Mouse (Mus musculus) v-Abl transformed pro-B cells (cell line): Measurements from ENCODE around the gene Arhgap45.

ENCODE experiments used
- in situ Hi-C, 2 experiments: fragments of 400-800 bp; cut with MboI; formaldehyde crosslinking; loops; one replicate each; pipeline ENCODE4 v1.15.1; 2025; ENCODE audit not compliant: unreplicated experiment in 2 of 2

The Arhgap45 gene

DNA sequence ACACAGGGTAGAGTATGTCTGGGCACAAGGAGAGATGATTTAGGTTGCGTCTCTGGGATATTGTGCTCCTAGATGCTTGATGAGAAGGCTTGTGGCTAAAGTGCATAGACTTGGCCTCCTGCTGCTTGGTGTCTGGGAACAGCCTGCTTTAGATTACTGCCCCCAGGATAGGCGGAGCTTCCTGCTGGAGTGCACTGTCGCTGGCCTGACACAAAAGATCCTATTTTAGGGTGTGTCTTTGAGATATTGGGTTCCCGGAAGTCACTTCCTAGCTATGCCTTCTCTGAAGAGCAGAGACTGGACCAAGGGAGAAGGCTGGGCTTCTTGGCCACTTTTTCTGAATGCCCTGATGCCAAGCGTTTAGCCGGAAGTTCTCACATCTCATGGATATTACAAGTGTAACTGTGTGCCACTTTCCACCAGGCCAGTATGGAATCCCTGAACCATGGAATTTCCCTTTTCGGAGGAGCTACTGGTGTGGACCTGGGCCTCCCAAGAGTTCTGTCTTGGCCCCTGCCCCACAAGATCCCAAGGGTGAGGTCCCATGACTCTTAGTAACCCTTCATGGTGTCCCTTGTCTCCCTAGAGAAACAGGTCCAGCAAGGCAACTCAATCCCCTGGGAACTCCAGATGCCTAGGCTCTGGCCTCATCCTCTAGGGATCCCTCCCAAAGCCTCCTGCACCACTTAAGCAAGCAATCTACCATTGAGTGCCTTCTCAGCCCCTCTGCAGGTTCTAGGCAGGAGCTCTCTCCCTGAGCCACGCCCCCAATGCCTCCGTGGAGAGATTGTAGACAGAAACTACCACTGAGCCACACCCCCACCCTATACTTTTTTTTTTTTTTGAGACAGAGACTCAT lies 12.8 kb upstream of the Arhgap45 start:
- in situ Hi-C loops = no loop called here

GRCm38 (mm10) chr10:80004233-80004705 lies 12.2 kb upstream of the Arhgap45 start:
- in situ Hi-C loops = no loop called here

DNA sequence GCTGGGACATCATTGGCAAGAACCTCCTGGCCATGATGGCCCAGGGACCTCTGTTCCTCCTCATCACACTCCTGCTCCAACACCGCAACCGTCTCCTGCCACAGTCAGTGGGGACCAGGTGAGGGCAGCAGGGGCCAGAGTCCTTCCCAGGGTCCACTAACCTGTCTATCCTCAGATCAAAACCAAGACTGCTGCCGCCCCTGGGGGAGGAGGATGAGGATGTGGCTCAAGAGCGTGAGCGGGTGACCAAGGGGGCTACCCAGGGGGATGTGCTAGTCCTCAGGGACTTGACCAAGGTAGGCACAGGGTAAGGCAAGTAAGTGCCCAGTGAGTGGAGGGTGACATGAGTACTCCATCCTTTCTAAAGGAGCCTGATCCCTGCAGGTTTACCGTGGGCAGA lies 4.7 kb upstream of the Arhgap45 start:
- in situ Hi-C loops = no loop called here

DNA sequence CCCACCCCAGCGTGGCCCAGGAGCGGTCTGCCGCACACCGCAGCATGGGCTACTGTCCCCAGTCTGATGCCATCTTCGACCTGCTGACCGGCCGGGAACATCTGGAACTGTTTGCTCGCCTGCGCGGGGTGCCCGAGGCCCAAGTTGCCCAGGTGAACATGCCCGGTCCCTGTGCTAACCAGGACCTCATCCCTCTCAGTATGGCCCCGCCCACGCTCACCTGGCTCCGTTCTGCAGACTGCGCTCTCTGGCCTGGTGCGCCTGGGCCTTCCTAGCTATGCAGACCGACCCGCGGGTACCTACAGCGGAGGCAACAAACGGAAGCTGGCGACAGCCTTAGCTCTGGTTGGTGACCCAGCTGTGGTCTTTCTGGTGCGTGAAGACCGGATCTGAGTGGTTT lies 2.8 kb upstream of the Arhgap45 start:
- in situ Hi-C loops = no loop called here

DNA sequence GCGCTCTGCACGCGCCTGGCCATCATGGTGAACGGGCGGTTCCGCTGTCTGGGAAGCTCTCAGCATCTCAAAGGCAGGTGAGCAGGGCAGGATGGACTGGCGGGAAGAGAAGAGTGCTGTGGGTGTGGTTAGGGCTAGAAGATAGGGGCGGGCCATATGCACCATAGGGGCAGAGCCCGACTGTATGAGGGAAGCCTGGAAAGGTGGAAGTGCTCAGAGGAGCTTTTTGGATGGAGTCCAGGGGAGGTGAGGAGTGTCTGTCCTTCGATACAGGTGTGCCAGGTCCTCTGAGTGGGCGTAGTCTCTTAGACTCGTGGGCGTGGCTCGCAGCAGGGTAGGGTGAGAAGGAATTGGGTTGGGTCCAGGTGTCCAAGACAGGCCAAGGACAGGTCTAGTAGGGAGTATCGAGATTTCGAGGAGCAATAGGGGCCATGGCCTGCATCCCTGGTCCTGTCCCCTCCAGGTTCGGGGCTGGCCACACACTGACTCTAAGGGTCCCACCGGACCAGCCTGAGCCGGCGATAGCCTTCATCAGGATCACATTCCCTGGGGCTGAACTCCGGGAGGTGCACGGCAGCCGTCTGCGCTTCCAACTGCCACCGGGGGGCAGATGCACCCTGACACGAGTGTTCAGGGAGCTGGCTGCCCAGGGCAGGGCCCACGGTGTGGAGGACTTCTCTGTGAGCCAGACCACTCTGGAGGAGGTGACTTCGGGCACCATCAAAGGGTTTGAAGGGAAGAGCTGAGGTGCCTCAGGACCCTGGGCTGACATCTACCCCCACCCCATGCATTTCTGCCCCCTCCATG lies 1.8 kb upstream of the Arhgap45 start:
- in situ Hi-C loops = no loop called here

GRCm38 (mm10) chr10:80015583-80015982 lies 870 bp upstream of the Arhgap45 start:
- in situ Hi-C loops = no loop called here

- in situ Hi-C loops = no loop called here
These were observed 478 bp downstream of the Arhgap45 start for GRCm38 (mm10) chr10:80016931-80017330.

DNA sequence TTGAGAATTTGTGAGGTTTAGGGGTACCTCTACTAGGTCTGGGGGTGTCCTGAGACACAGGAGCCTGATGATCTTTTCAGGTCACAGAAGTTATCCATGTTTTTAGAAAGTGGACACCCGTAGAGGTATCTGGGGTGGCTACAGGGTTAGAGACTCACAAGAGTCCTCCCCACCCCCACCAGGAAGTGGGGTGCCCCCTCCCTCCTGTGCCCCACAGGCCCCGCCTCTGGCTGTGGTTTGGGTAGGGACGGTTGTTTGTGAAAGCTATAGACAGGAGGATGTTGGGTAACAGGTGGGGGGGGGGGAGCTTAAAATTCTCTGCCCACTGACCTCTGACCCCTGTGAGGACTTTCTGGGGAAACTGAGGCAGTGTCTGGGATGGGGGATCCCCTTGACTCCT lies 908 bp downstream of the Arhgap45 start:
- in situ Hi-C loops = no loop called here

DNA sequence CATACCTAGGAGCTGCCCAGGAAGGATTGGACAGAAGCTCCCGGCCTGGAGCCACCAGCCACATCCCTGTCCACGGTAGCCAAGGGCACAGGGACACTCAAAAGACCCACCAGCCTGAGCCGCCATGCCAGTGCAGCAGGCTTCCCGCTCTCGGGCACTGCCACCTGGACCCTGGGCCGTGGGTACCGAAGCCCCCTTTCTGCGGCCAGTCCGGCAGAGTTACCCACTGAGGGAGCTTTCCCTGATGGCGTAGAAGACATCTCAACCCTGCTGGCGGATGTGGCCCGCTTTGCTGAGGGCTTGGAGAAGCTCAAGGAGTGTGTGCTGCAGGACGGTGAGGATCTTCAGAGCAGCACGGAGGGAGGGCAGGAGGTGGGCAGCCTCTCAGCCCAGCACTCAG lies 1.3 kb downstream of the Arhgap45 start:
- in situ Hi-C loops = no loop called here

- in situ Hi-C loops = no loop called here
These were observed 2.4 kb downstream of the Arhgap45 start for GRCm38 (mm10) chr10:80018739-80019297.

DNA sequence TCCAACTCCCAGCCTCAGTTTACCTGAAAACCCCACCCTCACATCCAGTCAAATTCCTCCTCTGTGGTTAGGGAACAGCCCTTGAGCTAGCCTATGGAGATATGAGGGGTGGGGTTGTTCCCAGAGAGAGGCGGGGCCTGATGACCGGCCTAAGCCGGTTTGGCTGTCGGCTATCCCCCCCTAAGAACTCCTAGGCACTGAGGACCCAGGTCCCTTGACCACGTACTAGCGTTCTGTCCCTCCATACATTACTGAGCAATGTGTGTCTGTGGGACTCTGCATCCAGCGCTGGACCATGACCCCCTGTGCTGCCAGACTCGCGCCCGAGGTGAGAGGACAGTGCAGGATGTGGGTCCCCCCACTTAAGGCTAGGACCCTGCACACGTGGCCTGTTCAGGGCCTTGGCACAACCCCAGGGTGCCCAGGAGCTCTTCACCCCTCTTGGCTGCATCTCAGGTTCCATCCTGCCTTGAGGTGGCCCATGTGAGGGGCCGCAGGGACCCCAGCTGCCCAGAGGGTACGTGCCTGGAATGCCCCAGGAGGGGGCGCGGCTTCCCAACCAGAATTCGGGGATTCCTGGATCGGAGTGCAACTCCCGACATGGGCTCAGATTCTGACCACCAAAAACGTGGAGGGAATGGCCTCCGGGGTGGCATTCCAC lies 3.1 kb downstream of the Arhgap45 start:
- in situ Hi-C loops = no loop called here

GRCm38 (mm10) chr10:80020191-80020590 lies 3.7 kb downstream of the Arhgap45 start:
- in situ Hi-C loops = no loop called here

- in situ Hi-C loops = no loop called here
These were observed 4.3 kb downstream of the Arhgap45 start for GRCm38 (mm10) chr10:80020603-80021319.

GRCm38 (mm10) chr10:80021320-80021641 lies 4.8 kb downstream of the Arhgap45 start:
- in situ Hi-C loops = no loop called here

DNA sequence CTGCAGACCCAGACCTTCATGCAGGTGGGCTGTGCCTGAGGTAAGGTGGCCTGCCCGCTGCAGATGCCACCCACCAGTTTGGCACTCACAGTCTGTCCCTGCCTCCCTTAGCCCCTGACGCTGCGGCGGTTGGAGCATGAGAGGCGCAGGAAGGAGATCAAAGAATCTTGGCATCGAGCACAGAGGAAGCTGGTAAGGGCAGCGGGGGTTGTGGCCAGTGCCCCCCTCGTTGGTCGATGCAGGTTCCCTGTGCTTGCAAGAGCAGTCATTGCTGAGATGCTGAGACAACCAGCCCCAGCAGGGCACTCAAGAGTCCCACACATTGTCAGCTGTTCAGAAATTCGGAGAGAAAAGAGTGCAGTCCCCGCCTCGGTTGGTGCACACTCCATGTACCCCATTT lies 5.7 kb downstream of the Arhgap45 start:
- in situ Hi-C loops = no loop called here

GRCm38 (mm10) chr10:80022806-80023205 lies 6.4 kb downstream of the Arhgap45 start:
- in situ Hi-C loops = no loop called here

DNA sequence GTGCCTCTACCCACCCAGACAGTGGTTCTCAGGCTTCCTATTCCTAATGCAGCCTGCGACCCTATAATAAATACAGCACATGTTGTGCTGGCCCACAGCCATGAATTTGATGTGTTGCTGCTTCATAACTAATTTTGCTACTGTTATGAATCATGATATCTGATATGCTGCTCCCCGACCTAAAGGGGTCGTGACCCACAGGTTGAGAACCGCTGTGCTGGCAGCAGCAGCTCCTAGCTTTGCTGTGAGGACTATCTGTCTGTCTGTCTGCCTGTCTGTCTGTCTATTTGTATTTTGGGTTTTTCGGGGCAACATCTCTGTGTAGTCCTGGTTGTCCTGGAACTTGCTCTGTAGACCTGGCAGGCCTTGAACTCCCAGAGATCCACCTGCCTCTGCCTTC lies 7.3 kb downstream of the Arhgap45 start:
- in situ Hi-C loops = no loop called here

GRCm38 (mm10) chr10:80024229-80025043 lies 8.0 kb downstream of the Arhgap45 start:
- in situ Hi-C loops = no loop called here

DNA sequence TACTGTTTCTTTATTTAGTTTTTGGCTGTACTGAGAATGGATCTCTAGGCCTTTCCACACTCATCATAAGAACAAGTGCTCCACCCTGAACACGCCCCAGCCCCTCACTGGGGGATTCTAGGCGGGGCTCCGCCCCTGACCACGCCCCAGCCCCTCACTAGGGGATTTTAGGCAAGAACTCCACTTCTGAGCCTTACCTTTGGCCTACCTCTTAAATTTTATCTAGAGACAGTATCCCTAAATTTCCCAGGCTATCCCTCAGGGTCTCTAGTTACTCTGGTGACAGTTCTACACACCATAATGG lies 8.5 kb downstream of the Arhgap45 start:
- in situ Hi-C loops = no loop called here

DNA sequence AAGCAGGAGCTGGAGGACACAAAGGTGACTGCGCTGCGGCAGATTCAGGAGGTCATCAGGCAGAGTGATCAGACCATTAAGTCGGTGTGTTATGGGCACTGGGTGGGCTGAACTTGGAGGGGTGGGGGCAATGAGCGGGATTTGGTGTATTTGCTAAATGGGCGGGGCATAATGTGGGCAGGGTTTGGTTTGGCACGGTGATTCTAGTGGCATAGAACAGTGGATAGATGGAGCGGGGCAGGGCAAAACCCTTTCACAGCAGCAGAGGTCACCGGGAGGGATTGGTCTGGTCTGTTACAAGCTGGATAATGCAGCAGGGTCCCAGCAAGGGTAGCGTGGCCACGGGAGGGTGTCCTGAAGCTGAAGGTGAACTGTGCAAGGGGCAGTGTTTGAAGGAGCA lies 9.0 kb downstream of the Arhgap45 start:
- in situ Hi-C loops = no loop called here
